Mouse (Mus musculus) left cerebral cortex, postnatal 25 days (tissue): ENCODE results near the gene G6pc3. TPM values are rescaled to one million over a fixed set of nuclear protein-coding genes. Genes with fewer than 3 reads are reported as not detected.

Experiments
- DNase-seq, 2 experiments: peaks; one replicate each; pipeline ENCODE4 v3.0.0; 2022; ENCODE audit warnings: low spot score in 2 of 2, mixed read lengths in 1 of 2
- intact Hi-C: fragments of 180-260 bp; cut with DNase I; formaldehyde crosslinking; loops from one replicate; pipeline ENCODE4 v1.15.1; 2025
- total RNA-seq, 2 experiments: library from RNA; stranded (reverse); gene quantifications; 2 replicates each; pipeline ENCODE4 v1.2.3; 2021

G6pc3 gene
- total RNA-seq, 2 experiments from 2014 or later = 55.7 to 61.8 TPM

DNA sequence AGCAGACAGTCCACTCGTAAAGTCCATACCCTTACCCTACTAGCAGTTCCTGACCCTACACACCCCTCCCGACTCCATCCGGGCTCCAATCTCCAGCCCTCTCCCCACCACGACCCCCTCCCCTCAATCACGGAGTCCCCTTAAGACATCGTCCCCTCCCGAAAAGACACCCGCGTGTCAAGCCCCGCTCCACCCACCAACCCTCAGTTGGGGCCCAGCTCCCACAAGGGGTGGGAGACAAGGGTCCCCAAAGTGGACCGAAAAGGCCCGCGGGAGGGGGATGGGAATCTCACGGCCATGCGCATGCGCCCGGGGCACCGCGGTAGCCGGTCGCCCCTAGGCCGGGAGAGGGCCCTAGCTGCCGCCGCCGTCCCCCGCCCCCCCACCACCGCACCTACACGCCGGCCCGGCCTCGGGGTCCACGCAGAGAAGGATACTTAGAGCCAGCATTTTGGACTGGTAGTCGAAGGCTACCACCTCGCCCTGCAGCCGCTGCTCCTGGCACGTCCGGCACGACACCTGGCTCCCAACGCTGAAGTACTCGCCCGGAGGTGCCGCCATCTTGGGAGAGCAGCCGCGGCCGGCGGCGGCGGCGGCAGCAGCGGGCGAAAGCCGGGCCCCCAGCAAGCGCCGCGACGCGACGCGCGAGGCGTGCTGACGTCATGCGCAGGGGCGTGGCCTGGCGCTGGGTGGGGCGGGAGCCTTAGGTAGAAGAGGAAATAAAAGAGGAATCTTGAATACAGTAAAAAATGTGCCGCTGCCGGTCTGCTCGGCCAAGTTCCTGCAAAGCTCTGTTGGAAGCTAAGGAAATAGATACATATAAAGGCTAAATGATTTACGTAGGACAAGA, 4.5 kb upstream of the G6pc3 start, which contains the start of gene Lsm12:
Lsm12 (minus strand) TSS at position 651 of the 850 bp plus-strand sequence.
- intact Hi-C loops = loop anchor here (5.0 kb wide), 1 partner anchor 62 kb away; the partner anchor contains the start of gene BC030867

DNA sequence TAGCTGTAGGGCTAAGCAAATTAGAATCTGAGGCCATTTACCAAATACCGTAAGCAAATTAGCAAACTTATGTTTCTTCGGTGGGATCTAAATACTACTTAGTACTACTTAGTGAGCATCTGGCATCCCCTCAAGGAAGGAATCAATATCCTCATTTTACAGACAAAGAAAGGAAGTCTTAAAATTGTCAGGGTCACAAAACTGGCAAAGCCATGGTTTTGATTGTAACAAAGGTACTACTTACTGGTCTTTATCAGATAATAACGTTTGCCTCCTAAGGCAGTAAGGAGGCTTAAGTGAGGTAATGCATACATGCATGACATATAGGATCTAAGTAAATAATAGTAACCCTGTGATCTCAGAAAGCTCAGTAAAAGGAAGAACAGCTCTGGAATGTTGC, 3.7 kb upstream of the G6pc3 start:
- intact Hi-C loops = loop anchor here (5.0 kb wide), 1 partner anchor 62 kb away; the partner anchor contains the start of gene BC030867
- DNase-seq = no peak

More for the DNA sequence above, 4.5 kb upstream of the G6pc3 start, which contains the start of gene Lsm12:
- peak; percentile 89 to 94 for DNase-seq

DNA sequence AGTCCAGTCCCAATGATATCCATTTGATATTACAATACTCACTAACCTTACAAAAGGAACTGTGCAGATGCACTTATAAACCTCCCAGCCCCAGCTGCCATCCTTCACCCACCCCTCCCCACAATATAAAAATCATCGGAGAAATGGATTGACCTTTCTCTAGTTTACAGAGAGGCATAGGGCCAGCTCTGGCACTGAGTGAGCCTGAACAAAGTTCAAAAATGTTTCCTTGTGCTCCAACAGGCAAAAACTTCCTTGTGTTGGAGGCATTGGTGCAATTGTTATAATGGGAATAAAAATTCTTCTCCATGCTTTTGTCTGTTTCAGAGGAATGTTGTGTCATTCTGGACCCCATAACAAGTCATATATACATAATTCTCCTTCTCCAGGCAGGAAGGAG, 3.2 kb upstream of the G6pc3 start:
- intact Hi-C loops = loop anchor here (5.0 kb wide), 1 partner anchor 61 kb away; the partner anchor contains the start of gene BC030867
- no peak for DNase-seq

DNA sequence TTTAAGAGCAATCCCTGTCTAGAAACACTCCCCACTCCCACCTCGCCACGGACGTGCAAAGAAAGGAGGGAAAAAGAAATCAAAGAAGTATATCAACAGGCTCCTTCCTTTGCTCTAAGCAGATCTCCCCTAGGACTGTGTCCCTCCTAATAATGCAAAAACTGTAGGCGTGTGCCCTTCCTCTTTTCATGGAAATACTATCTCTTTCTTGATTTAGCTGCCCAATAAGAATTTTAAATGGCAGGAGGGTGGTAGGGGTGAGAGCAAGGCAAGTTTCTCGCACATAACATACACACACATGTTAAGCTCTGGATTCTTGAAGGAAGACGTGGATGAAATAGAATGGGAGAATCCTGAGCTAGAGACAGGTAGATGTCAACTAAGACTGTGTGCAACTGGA, 440 bp upstream of the G6pc3 start:
- intact Hi-C loops = loop anchor here (1.0 to 5.0 kb wide), 3 partner anchors 28 to 58 kb away; partner anchors contain the start of gene BC030867
- DNase-seq = no peak

DNA sequence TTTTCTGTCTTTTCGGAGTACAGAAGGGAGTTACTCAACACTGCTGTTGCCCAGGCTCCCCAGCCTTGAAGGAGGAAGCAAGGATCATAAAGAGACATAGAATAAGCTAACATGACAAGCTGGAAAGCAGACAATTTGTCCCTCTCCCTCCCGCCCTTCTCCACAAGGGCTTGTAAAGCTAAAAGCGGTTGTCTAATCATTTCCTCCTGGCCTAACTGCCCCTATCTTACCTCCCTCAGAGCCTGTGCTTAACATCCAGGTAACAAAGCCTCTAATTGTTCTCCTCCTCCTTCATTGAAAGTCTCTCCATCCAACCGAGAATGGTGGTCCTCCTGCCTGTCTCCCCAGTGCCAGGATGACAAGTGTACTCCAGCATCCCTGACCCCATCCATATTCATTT, 1.4 kb downstream of the G6pc3 start:
- DNase-seq = no peak
- intact Hi-C loops = no loop called here

DNA sequence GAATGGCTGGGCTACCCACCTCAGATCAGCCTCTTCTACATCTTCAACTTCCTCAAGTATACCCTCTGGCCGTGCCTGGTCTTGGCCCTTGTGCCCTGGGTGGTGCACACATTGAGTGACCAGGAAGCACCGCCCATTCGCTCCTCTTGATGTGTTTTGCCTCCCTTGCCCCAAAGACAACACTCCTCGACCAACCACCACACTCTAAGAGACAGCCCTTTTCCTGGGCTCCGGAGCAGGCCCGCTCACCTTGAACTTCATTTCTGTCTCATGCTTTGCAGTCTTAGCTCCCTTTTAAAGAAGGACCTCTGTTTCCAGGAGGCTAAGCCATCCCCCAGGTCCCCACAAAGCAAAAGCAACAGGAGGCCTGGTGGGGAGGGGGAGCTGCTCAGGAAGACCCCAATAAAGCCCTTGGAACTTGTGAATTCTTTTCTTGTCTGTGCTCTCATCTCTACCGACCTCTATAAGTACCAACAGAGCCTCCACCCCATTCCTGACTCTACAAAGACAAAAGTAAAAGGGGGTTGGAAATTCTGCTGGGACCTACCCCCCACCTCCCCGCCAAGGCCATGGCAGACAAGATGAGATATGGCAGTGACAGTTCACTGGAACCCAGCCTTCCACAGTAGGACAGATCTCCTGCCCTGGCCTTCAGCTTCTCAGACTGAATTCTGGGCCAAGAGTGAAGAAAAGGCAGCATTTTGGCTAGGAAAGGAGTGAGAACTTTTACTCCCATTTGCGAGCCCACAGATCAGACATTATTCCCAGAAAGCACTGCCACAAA, 4.4 kb downstream of the G6pc3 start:
- DNase-seq = no peak
- intact Hi-C loops = no loop called here

DNA sequence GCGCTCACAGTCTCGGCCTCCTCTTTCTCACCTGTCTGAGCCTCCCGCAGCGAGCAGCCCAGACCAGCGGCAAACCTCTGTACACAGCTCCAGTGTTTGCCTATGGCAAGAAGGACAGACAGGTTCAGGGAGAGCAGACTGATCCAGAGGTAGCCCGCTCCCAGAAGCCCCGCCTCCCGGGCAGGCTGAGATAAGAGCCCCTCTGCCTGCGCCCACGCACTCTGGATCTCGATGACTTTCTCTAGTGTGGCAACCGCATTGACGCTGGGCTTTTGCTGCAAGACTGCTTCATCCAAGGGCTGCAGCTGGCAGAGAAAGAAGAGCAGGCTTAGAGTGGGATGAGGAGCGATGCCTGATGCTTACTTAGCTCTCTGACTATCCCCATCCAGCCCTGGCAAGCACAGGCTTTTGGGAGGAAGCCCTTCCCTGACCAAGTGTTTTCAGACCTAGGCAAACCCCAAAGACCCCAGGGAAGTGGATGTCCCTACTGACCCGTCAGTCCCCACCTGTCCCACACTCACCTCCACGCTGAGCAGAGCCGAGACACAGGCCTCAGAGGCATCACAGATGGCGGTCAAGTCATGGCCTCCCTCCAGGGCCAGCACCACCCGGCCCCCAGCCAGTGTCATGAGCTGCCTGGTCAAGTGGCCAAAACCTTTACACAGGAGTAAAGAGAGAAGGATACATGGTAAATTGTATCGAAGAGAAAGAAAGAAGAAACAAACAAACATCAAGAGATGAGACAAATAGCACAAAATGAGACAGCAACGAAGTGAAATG, 6.8 kb downstream of the G6pc3 start:
- intact Hi-C loops = no loop called here

DNA sequence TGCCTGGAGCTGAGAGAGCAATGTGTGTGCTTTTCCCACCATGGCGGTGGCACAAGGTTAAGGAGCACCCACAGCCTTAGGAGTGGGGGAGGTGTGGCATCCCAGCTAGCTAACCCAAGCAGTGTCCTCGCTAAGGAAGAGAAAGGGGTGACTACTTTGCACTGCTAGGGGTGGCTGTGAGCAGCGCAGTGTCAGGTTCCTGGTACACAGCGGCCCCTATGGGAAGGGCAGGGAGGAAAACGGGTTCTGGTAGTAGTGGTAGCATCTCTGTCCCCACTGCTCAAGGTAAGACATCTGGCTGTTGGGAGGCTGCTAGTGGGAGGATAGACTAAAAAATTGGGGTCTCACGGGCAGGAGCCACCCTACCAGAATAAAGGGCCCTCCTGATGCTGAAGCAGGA, 8.8 kb downstream of the G6pc3 start:
- intact Hi-C loops = no loop called here
- DNase-seq = no peak

More for the DNA sequence above, 6.8 kb downstream of the G6pc3 start:
- peak in 1 of 2 experiments; percentile 72 for DNase-seq

DNA sequence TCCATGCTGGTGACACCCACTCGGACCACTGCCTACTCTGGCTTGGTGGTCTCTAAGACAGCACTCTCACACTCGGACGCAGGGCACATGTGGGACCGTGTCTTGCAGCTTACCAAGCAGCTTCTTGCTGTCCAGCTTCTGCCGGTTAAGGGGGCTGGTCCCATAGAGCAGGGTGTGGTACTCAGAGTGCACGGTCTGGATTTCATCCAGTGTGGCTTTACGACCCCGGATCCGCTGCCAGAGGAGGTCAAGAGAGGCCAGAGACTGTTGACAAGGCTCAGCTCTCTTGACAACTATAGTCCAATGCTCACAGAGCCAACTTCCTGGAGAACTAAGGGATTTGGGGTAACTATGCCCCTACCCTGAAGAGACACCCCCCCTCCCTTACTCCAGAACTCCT, 10.4 kb downstream of the G6pc3 start:
- intact Hi-C loops = loop anchor here (2.0 kb wide), 1 partner anchor 19 kb away; no protein-coding TSS in a partner anchor
- no peak for DNase-seq

DNA sequence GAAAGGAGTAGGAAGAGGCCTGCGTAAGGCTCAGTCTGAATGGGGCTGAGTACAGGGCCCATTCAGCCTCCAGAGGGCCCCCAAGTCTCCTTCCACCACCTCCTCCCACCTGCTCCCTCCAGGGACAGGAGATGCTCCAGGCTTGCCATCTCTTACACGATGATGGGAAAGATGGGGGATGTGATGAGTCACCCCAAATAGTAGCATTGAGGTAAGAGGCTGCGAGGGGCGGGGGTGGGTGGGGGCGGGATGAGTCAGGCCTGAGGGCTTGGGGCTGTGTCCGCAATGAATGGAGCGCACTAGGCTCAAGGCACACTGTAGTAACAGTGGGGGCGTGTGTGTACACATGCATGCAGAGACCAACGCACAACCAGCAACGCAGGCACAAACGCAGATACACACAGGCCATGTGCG, 12.0 kb downstream of the G6pc3 start:
- DNase-seq = peak; percentile 58 to 91
- intact Hi-C loops = loop anchor here (1.0 to 2.0 kb wide), 3 partner anchors 17 to 43 kb away; no protein-coding TSS in a partner anchor

DNA sequence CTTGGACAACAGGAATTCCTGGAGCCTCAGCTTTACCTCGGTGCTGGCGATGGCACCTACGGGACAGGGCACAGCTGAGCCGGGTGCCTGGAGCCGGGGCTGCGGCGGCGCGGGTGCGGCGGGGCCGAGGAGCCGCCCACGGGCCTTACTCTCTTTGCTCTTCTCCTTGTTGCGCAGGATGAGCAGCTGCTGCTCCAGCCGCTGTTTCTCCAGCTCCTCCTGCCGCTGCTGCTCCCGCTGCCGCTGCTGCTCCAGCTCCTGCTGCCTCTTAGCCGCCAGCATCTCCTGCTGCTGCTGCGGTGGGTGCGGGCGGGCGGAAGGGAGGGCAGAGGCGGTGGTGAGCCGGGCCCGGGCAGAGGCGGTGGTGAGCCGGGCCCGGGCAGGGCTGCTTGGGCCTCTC, 17.1 kb downstream of the G6pc3 start:
- intact Hi-C loops = no loop called here
- no peak for DNase-seq

DNA sequence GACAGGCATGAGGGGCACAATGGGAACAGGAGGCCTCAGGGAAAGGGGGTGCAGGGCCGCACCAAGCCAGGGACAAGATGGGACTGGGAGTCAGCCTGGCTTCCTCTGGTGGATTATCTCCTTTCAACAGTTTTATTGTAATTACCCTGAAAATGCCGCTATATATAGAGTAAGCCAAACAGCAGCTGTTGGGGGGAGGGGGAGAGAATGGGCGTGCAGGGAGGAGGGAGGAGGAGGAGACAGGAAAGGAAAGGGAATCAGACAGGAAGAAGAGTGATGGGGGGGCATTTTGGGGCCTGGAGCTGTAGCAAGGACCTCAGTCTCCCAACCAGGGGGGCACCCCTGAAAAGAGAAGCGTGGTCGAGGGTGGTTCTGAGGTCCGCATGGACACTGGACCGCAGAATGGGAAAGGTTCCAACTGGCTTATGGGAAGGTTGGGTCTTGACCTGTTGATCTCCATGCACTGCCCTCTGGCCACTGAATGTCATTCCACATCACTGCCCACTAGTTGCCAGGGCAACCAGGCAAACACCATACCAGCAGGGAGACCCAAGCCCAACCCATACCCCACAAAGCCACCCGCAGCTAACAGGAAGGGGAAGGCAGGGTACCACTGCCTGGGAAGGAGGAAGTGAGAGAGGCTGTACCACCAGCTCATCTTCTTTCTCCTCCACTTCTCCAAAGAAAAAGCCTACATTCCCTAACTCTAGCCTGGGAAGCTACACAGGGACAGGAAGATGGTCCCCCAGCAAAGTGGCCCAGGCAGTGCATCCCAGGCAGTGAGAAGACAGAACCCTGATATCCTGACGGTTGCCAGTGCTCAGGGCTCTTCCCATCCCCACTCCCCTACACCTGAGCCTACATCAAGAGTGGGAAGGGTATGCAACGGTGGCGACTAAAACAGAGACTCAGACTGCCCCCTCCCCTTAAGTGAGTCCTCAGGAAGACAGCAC, 18.7 kb downstream of the G6pc3 start:
- DNase-seq = peak in 1 of 2 experiments; percentile 57
- intact Hi-C loops = no loop called here

DNA sequence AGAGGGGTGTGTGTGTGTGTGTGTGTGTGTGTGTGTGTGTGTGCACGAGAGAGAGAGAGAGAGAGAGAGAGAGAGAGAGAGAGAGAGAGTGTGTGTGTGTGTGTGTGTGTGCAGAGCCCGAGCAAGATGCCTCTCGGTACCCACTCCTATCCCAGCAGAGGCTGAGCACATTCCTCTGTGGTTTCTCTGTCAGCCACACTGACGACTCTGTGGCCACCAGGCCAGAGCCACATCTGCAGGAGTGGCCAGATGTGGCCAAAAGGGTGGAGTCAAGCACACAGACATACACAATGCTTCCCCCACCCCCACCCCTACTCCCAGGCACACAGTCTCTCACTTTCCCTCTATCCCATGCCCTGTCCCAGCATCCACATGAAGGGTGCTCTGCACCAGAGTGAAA, 19.4 kb downstream of the G6pc3 start:
- intact Hi-C loops = no loop called here
- DNase-seq = no peak

DNA sequence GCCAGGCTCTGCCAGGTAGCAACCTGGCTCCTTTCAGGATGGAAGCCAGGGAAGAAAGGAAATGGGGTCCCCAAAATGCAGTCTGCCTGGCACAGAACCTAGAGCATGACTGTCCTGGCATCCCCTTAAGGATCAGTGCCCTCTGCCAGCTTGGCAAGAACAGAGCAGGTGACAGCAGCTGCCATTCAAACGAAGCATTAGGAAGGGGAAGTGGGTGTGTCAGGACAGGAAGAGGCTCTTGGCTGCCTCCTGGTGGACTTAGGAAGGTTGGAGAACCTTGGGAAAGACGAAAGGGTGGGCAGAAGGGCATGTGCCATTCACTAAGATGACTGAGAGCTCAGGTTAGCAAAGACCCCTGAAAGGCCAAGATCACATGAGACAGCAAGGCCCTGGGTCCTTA, 20.3 kb downstream of the G6pc3 start:
- intact Hi-C loops = no loop called here
- no peak for DNase-seq

DNA sequence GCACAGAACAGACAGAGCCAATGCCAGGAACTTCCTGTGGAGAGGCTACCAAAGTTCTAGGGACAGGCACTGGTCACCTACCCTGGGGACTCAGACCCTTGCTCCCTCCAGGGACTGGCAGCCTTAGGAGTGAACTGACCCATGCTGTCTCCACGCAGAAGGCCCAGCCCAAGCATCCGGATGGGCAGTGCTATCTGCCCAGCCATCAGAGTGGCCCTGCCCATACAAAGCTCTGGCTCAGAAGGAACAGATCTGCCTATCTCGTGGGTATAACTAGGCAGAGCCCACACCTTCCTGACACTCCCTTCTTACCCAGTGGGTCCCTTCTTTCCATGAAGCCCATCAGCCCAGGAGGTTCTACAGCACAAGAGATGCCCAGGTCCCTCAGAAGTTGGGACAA, 20.8 kb downstream of the G6pc3 start:
- no peak for DNase-seq
- intact Hi-C loops = no loop called here

DNA sequence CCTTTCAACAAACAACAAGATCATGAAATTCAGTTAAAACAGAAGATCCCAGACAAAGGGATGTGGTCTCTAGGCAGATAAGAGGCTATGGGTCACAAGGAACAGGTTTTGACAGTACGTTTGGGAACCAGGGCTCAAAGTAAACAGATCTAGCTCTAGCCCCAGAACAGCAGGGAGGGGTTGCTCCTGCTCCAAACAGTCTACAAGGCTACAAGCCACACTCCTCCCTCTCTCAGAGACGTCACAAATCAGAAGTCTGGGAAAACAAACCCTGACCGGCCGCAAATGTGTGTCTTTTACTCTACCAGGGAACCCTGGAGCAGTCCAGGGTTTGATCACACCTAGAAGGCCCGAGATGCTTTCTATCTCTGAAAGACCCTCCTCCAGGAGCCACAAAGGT, 21.6 kb downstream of the G6pc3 start:
- intact Hi-C loops = no loop called here

DNA sequence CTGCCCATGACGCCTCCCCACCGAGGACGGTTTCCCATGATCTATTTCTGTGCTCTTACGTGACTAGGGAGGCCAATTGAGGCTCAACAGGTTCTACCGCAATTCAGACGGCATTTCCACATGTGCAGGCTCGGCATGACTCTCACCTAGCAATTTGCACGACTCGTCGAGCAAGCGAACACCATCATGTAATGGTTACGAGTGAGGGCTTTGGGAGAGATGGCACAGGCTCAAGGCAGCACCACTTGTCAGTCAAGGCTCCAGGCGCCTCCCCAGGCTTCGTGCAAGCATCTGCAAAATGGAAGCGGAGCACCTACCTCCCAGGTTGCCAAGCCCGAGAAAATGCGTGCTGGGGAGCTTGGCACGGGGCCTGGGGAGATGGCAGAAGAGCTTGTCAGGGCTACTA, 22.5 kb downstream of the G6pc3 start:
- no peak for DNase-seq
- intact Hi-C loops = no loop called here

More for the DNA sequence above, 21.6 kb downstream of the G6pc3 start:
- no peak for DNase-seq

DNA sequence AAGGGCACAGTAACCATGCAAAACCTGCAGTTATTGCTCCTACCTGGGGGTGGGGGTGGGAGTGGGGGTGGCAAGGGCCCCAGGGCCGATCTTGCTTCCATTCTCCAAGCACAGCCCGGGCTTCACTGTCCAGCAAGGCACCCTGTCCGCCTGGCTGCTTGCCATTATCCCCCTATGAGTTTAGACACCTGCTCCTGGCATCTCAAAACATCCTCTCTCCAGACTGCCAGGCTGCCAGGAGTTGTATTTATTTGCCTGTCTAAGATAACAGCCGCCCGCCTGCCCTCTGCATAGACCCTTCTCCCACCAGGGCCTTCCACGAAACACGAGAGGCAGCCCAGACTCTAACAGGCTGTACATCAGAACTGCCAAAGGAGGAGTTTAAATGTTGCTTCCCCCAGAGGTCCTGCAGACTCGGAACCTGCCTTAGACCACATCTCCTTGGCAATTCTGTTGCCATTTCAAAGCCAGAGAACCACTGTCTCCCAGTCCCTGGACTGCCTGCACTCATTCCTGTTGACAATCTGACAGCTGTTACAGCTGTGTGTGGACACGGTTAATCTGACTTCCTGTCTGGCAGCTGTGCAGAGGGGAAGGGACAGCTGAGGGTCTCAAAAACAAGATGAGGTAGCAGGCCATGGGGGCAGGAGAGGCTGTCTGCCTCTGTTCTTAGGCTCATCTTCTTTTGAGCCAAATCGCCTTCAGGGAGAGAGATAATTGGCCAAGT, 25.2 kb downstream of the G6pc3 start:
- DNase-seq = no peak
- intact Hi-C loops = no loop called here
